Mouse (Mus musculus) stomach, postnatal 0 days (tissue): Measurements from ENCODE around the gene Coro6. TPM values are rescaled to one million over a fixed set of nuclear protein-coding genes. Genes with fewer than 3 reads are reported as not detected.

Experiments used
- ATAC-seq: fragments of 200-750 bp; cut with Nextera tagmentation; 2 replicates; pipeline ENCODE4 v1.8.0; 2017; ENCODE audit not compliant: low FRiP score, low TSS enrichment
- DNase-seq: peaks from one replicate; pipeline ENCODE4 v3.0.0-alpha.2; 2016; ENCODE audit warnings: low spot score
- H3K27ac ChIP-seq: fragments of 300-500 bp; sonication (generic); replicated peaks from 2 replicates; pipeline ENCODE4 v1.5.1; 2014; ENCODE audit warnings: mild to moderate bottlenecking, control low read depth
- H3K27me3 ChIP-seq: fragments of 300-500 bp; sonication (generic); 2 replicates; pipeline ENCODE4 v1.6.1; 2014; ENCODE audit warnings: low read length; ENCODE audit not compliant: control insufficient read depth, insufficient read depth
- H3K36me3 ChIP-seq: fragments of 300-500 bp; sonication (generic); 2 replicates; pipeline ENCODE4 v1.6.1; 2014; ENCODE audit warnings: low read length, mixed read lengths; ENCODE audit not compliant: control insufficient read depth, insufficient read depth
- H3K4me1 ChIP-seq: fragments of 300-500 bp; sonication (generic); replicated peaks from 2 replicates; pipeline ENCODE4 v1.6.1; 2014; ENCODE audit warnings: antibody characterized with exemption; ENCODE audit not compliant: control insufficient read depth, insufficient read depth
- H3K4me2 ChIP-seq: fragments of 300-500 bp; sonication (generic); replicated peaks from 2 replicates; pipeline ENCODE4 v1.6.1; 2014; ENCODE audit warnings: low read depth, mild to moderate bottlenecking, control low read depth, moderate library complexity
- H3K4me3 ChIP-seq: fragments of 300-500 bp; sonication (generic); 2 replicates; pipeline ENCODE4 v1.5.1; 2014; ENCODE audit warnings: low read depth, low read length, control low read depth
- H3K9ac ChIP-seq: fragments of 300-500 bp; sonication (generic); 2 replicates; pipeline ENCODE4 v1.6.1; 2014; ENCODE audit warnings: mild to moderate bottlenecking, low read length, control low read depth, mixed read lengths
- H3K9me3 ChIP-seq: fragments of 300-500 bp; sonication (generic); 2 replicates; pipeline ENCODE4 v1.6.1; 2016; ENCODE audit warnings: low read length; ENCODE audit not compliant: control insufficient read depth
- CTCF ChIP-seq: IDR thresholded peaks from 2 replicates; pipeline ENCODE4 v1.5.1; 2016; ENCODE audit warnings: antibody characterized with exemption, low read depth, mild to moderate bottlenecking, moderate library complexity
- EP300 ChIP-seq: optimal IDR thresholded peaks from 2 replicates; pipeline ENCODE3; 2016; ENCODE audit warnings: antibody characterized with exemption
- WGBS: fragments of 180-500 bp; shearing (Covaris S2); extraction: QIAGEN DNeasy Blood & Tissue Kit; methylation state at CpG from one replicate; pipeline ENCODE4 v1.1.7; 2014; 5-methylcytosine and 5-hydroxymethylcytosine counted together
- polyA plus RNA-seq: library from polyadenylated mRNA; unstranded; fragments of >200 nt; fragmentation: Nextera tagmentation; extraction: Ambion mirVana; gene quantifications from 2 replicates; pipeline ENCODE4 v1.2.1, GENCODE M21; 2015

Coro6 gene
- polyA plus RNA-seq, 1 experiment from 2014 or later, result 0.11 TPM

DNA sequence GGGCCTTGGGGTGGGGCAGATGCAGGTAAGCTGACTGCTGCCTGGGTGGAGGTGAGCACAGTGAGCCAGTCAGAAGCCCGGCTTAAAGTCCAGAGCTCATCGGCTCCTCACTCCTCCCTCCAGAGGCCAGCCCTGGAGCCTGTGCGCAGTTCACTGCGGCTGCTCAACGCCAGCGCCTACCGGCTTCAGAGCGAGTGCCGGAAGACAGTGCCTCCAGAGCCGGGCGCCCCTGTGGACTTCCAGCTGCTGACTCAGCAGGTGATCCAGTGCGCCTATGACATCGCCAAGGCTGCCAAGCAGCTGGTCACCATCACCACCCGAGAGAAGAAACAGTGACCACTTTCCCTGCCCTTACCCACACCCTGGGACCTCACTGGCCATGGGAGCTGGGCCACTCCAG lies 44.1 kb downstream of the Coro6 start:
- Histone ChIP-seq H3K4me1 (peaks cover 2% of the 10 kb centered on the region; the same call in 1 of the 2 replicates), H3K27ac (no peak overlapping the region), H3K9ac (no peak overlapping the region), H3K4me2 (no peak overlapping the region), H3K27me3 (no peaks in the 10 kb centered on the region), H3K9me3 (no peaks in the 10 kb centered on the region), H3K4me3 (no peak overlapping the region), H3K36me3 (peaks cover 33% of the 10 kb centered on the region)
- WGBS, result 77% methylated on average over 14 of the region's 14 CpGs
- DNase-seq, result no peak
- peak; percentile 41 for ATAC-seq
- TF ChIP-seq EP300 (no peak), CTCF (no peak)

DNA sequence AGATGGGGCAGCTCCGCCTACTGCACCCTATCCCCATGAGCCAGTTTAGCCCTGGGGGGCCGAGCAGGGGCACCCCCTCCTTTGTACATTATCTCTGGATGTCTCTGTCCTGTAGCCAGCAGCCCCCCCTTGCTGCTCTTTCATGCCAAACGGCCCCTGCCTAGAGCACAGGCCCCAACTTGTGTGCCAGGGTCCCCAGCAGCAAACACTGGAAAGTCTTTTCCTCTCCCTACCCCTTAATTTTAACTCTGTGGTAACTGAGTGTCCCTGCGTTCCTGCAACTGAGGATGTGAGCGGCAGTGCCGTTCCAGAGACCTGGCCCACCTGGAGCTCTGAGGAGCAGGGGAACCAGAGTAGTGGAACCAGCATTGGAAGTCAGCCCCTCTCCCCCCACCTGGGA lies 44.7 kb downstream of the Coro6 start:
- ATAC-seq, result no peak
- Histone ChIP-seq H3K4me2 (no peak overlapping the region), H3K27ac (no peak overlapping the region), H3K27me3 (no peaks in the 10 kb centered on the region), H3K9ac (no peak overlapping the region), H3K9me3 (no peaks in the 10 kb centered on the region), H3K4me3 (no peak overlapping the region), H3K36me3 (peaks cover 33% of the 10 kb centered on the region), H3K4me1 (peaks cover 2% of the 10 kb centered on the region; the same call in 1 of the 2 replicates)
- no peak for DNase-seq
- TF ChIP-seq CTCF, result no peak
- TF ChIP-seq EP300, result no peak
- 80% methylated on average over 6 of the region's 6 CpGs for WGBS

DNA sequence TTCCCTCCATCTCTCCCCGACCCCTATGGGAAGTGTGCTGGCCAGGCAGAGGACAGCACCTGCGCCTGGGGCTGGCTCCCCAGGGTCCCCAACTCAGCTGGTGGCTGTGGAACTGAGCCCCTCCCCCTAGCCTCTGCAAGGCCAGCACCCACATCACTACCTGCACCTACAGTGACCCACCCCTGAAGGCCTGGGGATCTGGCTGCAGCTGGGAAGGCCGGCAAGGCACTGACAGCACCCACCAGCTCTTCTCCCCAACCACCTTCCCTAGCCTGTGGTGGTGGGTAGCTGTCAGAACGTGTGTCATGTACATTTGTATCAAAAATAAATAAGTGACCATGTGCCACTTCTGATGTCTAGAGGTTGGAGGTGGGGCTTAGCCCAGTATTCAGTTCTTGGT lies 45.2 kb downstream of the Coro6 start:
- H3K36me3 ChIP-seq, result peaks cover 33% of the 10 kb centered on the region
- H3K4me3 ChIP-seq, result no peak overlapping the region
- H3K4me1 ChIP-seq, result peaks cover 4% of the 10 kb centered on the region; the same call in 1 of the 2 replicates
- no peaks in the 10 kb centered on the region for H3K9me3 ChIP-seq
- no peaks in the 10 kb centered on the region for H3K27me3 ChIP-seq
- 0 out of 2 replicates have a peak overlapping the region, but pooled peaks have one; percentile 23 for H3K9ac ChIP-seq
- WGBS, result 74% methylated on average over 4 of the region's 4 CpGs
- DNase-seq (no peak), ATAC-seq (no peak)
- H3K4me2 ChIP-seq, result no peak overlapping the region
- no peak overlapping the region for H3K27ac ChIP-seq
- TF ChIP-seq CTCF (no peak), EP300 (no peak)

DNA sequence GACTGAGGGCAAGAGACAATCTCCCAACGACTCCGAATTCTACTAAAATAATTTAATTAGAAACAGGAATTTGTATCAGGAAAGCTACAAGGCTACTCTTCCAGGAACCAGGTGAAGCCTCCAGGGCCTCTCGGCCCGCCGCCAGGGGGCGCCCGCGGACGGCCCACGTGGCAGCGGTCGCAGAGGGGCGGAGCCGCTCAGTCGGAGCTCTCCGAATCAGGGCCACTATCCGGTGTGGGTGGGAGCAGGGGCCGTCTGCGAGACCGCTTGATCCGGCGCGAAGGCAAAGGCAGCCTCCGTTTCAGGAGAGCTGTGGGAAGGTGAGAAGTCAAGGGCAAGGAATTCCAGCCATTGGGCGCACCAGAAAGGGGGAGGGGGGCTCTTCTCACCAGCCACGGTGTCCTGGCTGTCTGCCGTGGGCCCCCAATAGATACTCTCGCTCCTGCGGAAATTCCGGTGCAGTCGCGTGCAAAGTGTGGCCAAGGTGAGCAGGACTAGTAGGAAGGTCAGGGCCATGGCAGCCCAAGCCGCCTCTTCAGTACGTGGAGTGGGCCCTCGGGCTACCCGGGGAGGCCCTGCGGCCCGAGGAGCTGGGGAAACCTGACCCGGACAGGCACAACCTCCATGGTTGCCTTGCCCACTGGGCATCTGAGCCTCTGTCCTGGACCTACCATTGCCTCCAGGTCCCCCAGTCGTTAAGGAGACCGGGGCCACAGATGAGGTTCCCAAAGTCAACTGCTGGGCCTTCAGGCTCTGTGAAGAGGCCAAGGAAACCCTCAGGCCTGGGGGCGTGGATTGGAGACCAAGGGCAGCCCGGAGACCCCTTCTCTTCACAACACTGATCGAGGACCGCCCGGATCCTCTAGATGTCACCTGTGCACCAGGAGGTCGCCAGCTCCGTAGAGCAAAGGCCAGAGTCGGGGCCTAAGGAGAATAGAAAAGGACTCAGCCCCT lies 46.1 kb downstream of the Coro6 start:
- Histone ChIP-seq H3K9me3 (no peaks in the 10 kb centered on the region), H3K27ac (no peak overlapping the region; the same call in 1 of the 2 replicates), H3K4me2 (peak overlapping the region; percentile 73), H3K9ac (peak overlapping the region; percentile 47), H3K36me3 (peaks cover 28% of the 10 kb centered on the region), H3K27me3 (no peaks in the 10 kb centered on the region), H3K4me1 (peaks cover 5% of the 10 kb centered on the region; the same call in 1 of the 2 replicates), H3K4me3 (peak overlapping the region; percentile 32; the same call in 1 of the 2 replicates)
- WGBS, result 25% methylated on average over 49 of the region's 49 CpGs
- peak; percentile 61 for ATAC-seq
- TF ChIP-seq CTCF (peak; percentile 94), EP300 (no peak)
- DNase-seq, result peak; percentile 88

- Histone ChIP-seq H3K9me3 (no peaks in the 10 kb centered on the region), H3K4me3 (no peak overlapping the region), H3K27ac (no peak overlapping the region), H3K36me3 (peaks cover 8% of the 10 kb centered on the region; the same call in 1 of the 2 replicates), H3K9ac (no peak overlapping the region), H3K4me1 (peaks cover 7% of the 10 kb centered on the region; the same call in 1 of the 2 replicates), H3K27me3 (no peaks in the 10 kb centered on the region), H3K4me2 (no peak overlapping the region)
- ATAC-seq (no peak), DNase-seq (peak; percentile 10)
- TF ChIP-seq EP300 (no peak), CTCF (no peak)
- WGBS, result 64% methylated on average over 5 of the region's 5 CpGs
Measured at GRCm38 (mm10) chr11:77511336-77511735, 49.1 kb downstream of the Coro6 start.
